Mouse (Mus musculus): Measurements from ENCODE around the gene Mucl3. TPM values are rescaled to one million over a fixed set of nuclear protein-coding genes. Genes with fewer than 3 reads are reported as not detected.

Mucl3 gene
- polyA plus RNA-seq (2014; fragmentation: Nextera tagmentation; extraction: Ambion mirVana) = 13.2 and 13.4 TPM in 2 replicates

- no peak within 1 kb of the TSS for H3K27ac ChIP-seq (ENCODE audit: low read length)
- H3K4me3 ChIP-seq (ENCODE audit: low read depth, low read length) = no peak within 1 kb of the TSS
- H3K27me3 ChIP-seq (ENCODE audit: control insufficient read depth, insufficient read depth, low read length) = no peaks in the 10 kb centered on the region
- no peaks in the 10 kb centered on the region for H3K9me3 ChIP-seq (ENCODE audit: control insufficient read depth, low read depth, low read length)
- 60% methylated on average over 13 of the region's 13 CpGs for WGBS
- no peaks in the 10 kb centered on the region for H3K4me1 ChIP-seq (ENCODE audit: control insufficient read depth, insufficient read depth, low read length)
- ATAC-seq (ENCODE audit: insufficient number of reproducible peaks, insufficient read depth, low FRiP score, low read depth) = peak; percentile 33
- no peak within 1 kb of the TSS for H3K9ac ChIP-seq (replicated peaks; ENCODE audit: low read depth, low read length)
- no peaks in the 10 kb centered on the region for H3K36me3 ChIP-seq (ENCODE audit: control insufficient read depth, insufficient read depth, low read length)
- no peak within 1 kb of the TSS for H3K4me2 ChIP-seq (replicated peaks; ENCODE audit: low read depth, low read length)
These were observed at the start of gene Mucl3 for GRCm38 (mm10) chr17:35643609-35644236. Gene Mucl3, minus strand, starts transcription at chr17:35643695.

- no peak overlapping the region for H3K4me2 ChIP-seq (replicated peaks; ENCODE audit: low read depth, low read length)
- no peaks in the 10 kb centered on the region for H3K27me3 ChIP-seq (ENCODE audit: control insufficient read depth, insufficient read depth, low read length)
- ATAC-seq (ENCODE audit: insufficient number of reproducible peaks, insufficient read depth, low FRiP score, low read depth) = no peak
- no peaks in the 10 kb centered on the region for H3K9me3 ChIP-seq (ENCODE audit: control insufficient read depth, low read depth, low read length)
- H3K4me1 ChIP-seq (ENCODE audit: control insufficient read depth, insufficient read depth, low read length) = peaks cover 9% of the 10 kb centered on the region
- H3K36me3 ChIP-seq (ENCODE audit: control insufficient read depth, insufficient read depth, low read length) = peaks cover 64% of the 10 kb centered on the region
- H3K27ac ChIP-seq (ENCODE audit: low read length) = no peak overlapping the region
- WGBS = 78% methylated on average over 4 of the region's 4 CpGs
- no peak overlapping the region for H3K4me3 ChIP-seq (ENCODE audit: low read depth, low read length)
- H3K9ac ChIP-seq (replicated peaks; ENCODE audit: low read depth, low read length) = no peak overlapping the region
These were observed 48.9 kb upstream of the Mucl3 start for GRCm38 (mm10) chr17:35692368-35692767.

GRCm38 (mm10) chr17:35691811-35692210 is 48.3 kb upstream of the Mucl3 start:
- Histone ChIP-seq H3K4me1 (ENCODE audit: control insufficient read depth, insufficient read depth, low read length) (peaks cover 3% of the 10 kb centered on the region; the same call in 1 of the 2 replicates), H3K36me3 (ENCODE audit: control insufficient read depth, insufficient read depth, low read length) (peaks cover 70% of the 10 kb centered on the region), H3K4me2 (replicated peaks; ENCODE audit: low read depth, low read length) (no peak overlapping the region), H3K9me3 (ENCODE audit: control insufficient read depth, low read depth, low read length) (no peaks in the 10 kb centered on the region), H3K9ac (replicated peaks; ENCODE audit: low read depth, low read length) (no peak overlapping the region), H3K4me3 (ENCODE audit: low read depth, low read length) (no peak overlapping the region), H3K27me3 (ENCODE audit: control insufficient read depth, insufficient read depth, low read length) (no peaks in the 10 kb centered on the region), H3K27ac (ENCODE audit: low read length) (no peak overlapping the region)
- WGBS = 84% methylated on average over 4 of the region's 4 CpGs
- no peak for ATAC-seq (ENCODE audit: insufficient number of reproducible peaks, insufficient read depth, low FRiP score, low read depth)

- Histone ChIP-seq H3K4me1 (ENCODE audit: control insufficient read depth, insufficient read depth, low read length) (no peaks in the 10 kb centered on the region), H3K4me2 (replicated peaks; ENCODE audit: low read depth, low read length) (no peak overlapping the region), H3K36me3 (ENCODE audit: control insufficient read depth, insufficient read depth, low read length) (peaks cover 87% of the 10 kb centered on the region), H3K27ac (ENCODE audit: low read length) (no peak overlapping the region), H3K9me3 (ENCODE audit: control insufficient read depth, low read depth, low read length) (no peaks in the 10 kb centered on the region), H3K4me3 (ENCODE audit: low read depth, low read length) (no peak overlapping the region), H3K9ac (replicated peaks; ENCODE audit: low read depth, low read length) (no peak overlapping the region), H3K27me3 (ENCODE audit: control insufficient read depth, insufficient read depth, low read length) (no peaks in the 10 kb centered on the region)
- WGBS = 87% methylated on average over 18 of the region's 18 CpGs
- no peak for ATAC-seq (ENCODE audit: insufficient number of reproducible peaks, insufficient read depth, low FRiP score, low read depth)
These were observed 46.6 kb upstream of the Mucl3 start for GRCm38 (mm10) chr17:35689936-35690645.

GRCm38 (mm10) chr17:35688347-35689175 is 45.1 kb upstream of the Mucl3 start:
- Histone ChIP-seq H3K27ac (ENCODE audit: low read length) (no peak overlapping the region), H3K9me3 (ENCODE audit: control insufficient read depth, low read depth, low read length) (no peaks in the 10 kb centered on the region), H3K4me2 (replicated peaks; ENCODE audit: low read depth, low read length) (no peak overlapping the region), H3K9ac (replicated peaks; ENCODE audit: low read depth, low read length) (no peak overlapping the region), H3K4me1 (ENCODE audit: control insufficient read depth, insufficient read depth, low read length) (no peaks in the 10 kb centered on the region), H3K27me3 (ENCODE audit: control insufficient read depth, insufficient read depth, low read length) (no peaks in the 10 kb centered on the region), H3K36me3 (ENCODE audit: control insufficient read depth, insufficient read depth, low read length) (peaks cover 96% of the 10 kb centered on the region), H3K4me3 (ENCODE audit: low read depth, low read length) (no peak overlapping the region)
- WGBS = 87% methylated on average over 25 of the region's 25 CpGs
- no peak for ATAC-seq (ENCODE audit: insufficient number of reproducible peaks, insufficient read depth, low FRiP score, low read depth)

GRCm38 (mm10) chr17:35685061-35685460 is 41.6 kb upstream of the Mucl3 start:
- Histone ChIP-seq H3K4me1 (ENCODE audit: control insufficient read depth, insufficient read depth, low read length) (no peaks in the 10 kb centered on the region), H3K36me3 (ENCODE audit: control insufficient read depth, insufficient read depth, low read length) (peaks cover 86% of the 10 kb centered on the region), H3K4me2 (replicated peaks; ENCODE audit: low read depth, low read length) (no peak overlapping the region), H3K27ac (ENCODE audit: low read length) (no peak overlapping the region), H3K9ac (replicated peaks; ENCODE audit: low read depth, low read length) (no peak overlapping the region), H3K4me3 (ENCODE audit: low read depth, low read length) (no peak overlapping the region), H3K9me3 (ENCODE audit: control insufficient read depth, low read depth, low read length) (no peaks in the 10 kb centered on the region), H3K27me3 (ENCODE audit: control insufficient read depth, insufficient read depth, low read length) (no peaks in the 10 kb centered on the region)
- no peak for ATAC-seq (ENCODE audit: insufficient number of reproducible peaks, insufficient read depth, low FRiP score, low read depth)
- WGBS = 79% methylated on average over 9 of the region's 9 CpGs

GRCm38 (mm10) chr17:35681986-35682385 is 38.5 kb upstream of the Mucl3 start:
- no peaks in the 10 kb centered on the region for H3K9me3 ChIP-seq (ENCODE audit: control insufficient read depth, low read depth, low read length)
- H3K4me2 ChIP-seq (replicated peaks; ENCODE audit: low read depth, low read length) = no peak overlapping the region
- H3K9ac ChIP-seq (replicated peaks; ENCODE audit: low read depth, low read length) = no peak overlapping the region
- H3K27me3 ChIP-seq (ENCODE audit: control insufficient read depth, insufficient read depth, low read length) = no peaks in the 10 kb centered on the region
- ATAC-seq (ENCODE audit: insufficient number of reproducible peaks, insufficient read depth, low FRiP score, low read depth) = no peak
- peaks cover 55% of the 10 kb centered on the region for H3K36me3 ChIP-seq (ENCODE audit: control insufficient read depth, insufficient read depth, low read length)
- no peak overlapping the region for H3K27ac ChIP-seq (ENCODE audit: low read length)
- 85% methylated on average over 12 of the region's 13 CpGs for WGBS
- no peak overlapping the region for H3K4me3 ChIP-seq (ENCODE audit: low read depth, low read length)
- H3K4me1 ChIP-seq (ENCODE audit: control insufficient read depth, insufficient read depth, low read length) = no peaks in the 10 kb centered on the region

- H3K36me3 ChIP-seq (ENCODE audit: control insufficient read depth, insufficient read depth, low read length) = peaks cover 41% of the 10 kb centered on the region
- WGBS = 13% methylated on average over 6 of the region's 6 CpGs
- no peak for ATAC-seq (ENCODE audit: insufficient number of reproducible peaks, insufficient read depth, low FRiP score, low read depth)
These were observed 37.1 kb upstream of the Mucl3 start for GRCm38 (mm10) chr17:35680591-35680990.

More at GRCm38 (mm10) chr17:35680591-35680990, 37.1 kb upstream of the Mucl3 start:
- no peak overlapping the region for H3K4me3 ChIP-seq (ENCODE audit: low read depth, low read length)
- H3K9me3 ChIP-seq (ENCODE audit: control insufficient read depth, low read depth, low read length) = no peaks in the 10 kb centered on the region
- H3K4me2 ChIP-seq (replicated peaks; ENCODE audit: low read depth, low read length) = no peak overlapping the region
- H3K4me1 ChIP-seq (ENCODE audit: control insufficient read depth, insufficient read depth, low read length) = no peaks in the 10 kb centered on the region
- no peak overlapping the region for H3K9ac ChIP-seq (replicated peaks; ENCODE audit: low read depth, low read length)
- no peak overlapping the region for H3K27ac ChIP-seq (ENCODE audit: low read length)
- no peaks in the 10 kb centered on the region for H3K27me3 ChIP-seq (ENCODE audit: control insufficient read depth, insufficient read depth, low read length)
